9 mouse cellular contexts compared by ENCODE assay signal in genomic region chr19:4813015-4813414, GRCm38 (mm10). TPM values are rescaled to one million over a fixed set of nuclear protein-coding genes. Genes with fewer than 3 reads are reported as not detected.
DNase-seq lines count a peak whose midpoint lies in the region; TF ChIP-seq lines count a peak whose summit lies in the region.
"Had no signal": no experiment of that assay in that cellular context is flagged by ENCODE, and none has a peak within 500 bp of the region (broad histone marks: within the 10 kb centered on the region; RNA-seq: fewer than 3 reads in every experiment).

No protein-coding gene starts in this region.

- TF ChIP-seq EP300 in heart, adult 2 months (IDR thresholded peaks at IDR 0.05; ENCODE audit: insufficient read depth, low read depth, low read length), result no peak

- no peak overlapping the region for H3K4me3 ChIP-seq in heart, adult 2 months

- TF ChIP-seq CTCF in heart, adult 2 months (IDR thresholded peaks at IDR 0.05), result no peak

- no peak overlapping the region for H3K27ac ChIP-seq in heart, adult 2 months

- 79% methylated on average over 6 of the region's 6 CpGs for WGBS in heart, adult 2 months

- H3K9ac ChIP-seq in heart, adult 2 months (ENCODE audit: low read depth, low read length), result no peak overlapping the region

- peaks cover 4% of the 10 kb centered on the region for H3K4me1 ChIP-seq in heart, adult 2 months (ENCODE audit: control insufficient read depth, insufficient read depth, low read length)

- intact Hi-C loops in heart, adult 2 months (cut with DNase I), result no loop called here

- peaks cover 1% of the 10 kb centered on the region; the same call in 1 of the 2 replicates for H3K27me3 ChIP-seq in heart, adult 2 months (ENCODE audit: control insufficient read depth, insufficient read depth, low read length)
- H3K27me3 ChIP-seq: heart, embryonic 13.5 days had no signal

- TF ChIP-seq POLR2A in heart, adult 2 months (IDR thresholded peaks at IDR 0.05; ENCODE audit: insufficient read depth, low read depth, low read length), result no peak

- peaks cover 14% of the 10 kb centered on the region for H3K36me3 ChIP-seq in heart, adult 2 months (ENCODE audit: control insufficient read depth, insufficient read depth, low read length)
- H3K36me3 ChIP-seq: heart, embryonic 13.5 days had no signal

- peaks cover 5% of the 10 kb centered on the region; the same call in 1 of the 2 replicates for H3K79me2 ChIP-seq in heart, adult 2 months (replicated peaks; ENCODE audit: control insufficient read depth, insufficient read depth, low read length)

- DNase-seq in heart, postnatal 4 days, result peak; percentile 42
- no peak for DNase-seq in heart, adult 11 months
- peak; percentile 25 for DNase-seq in spleen, adult 12 weeks (ENCODE audit: low spot score)
- DNase-seq in spleen, adult 18-20 months, result no peak
- DNase-seq in kidney, postnatal 14 days, result peak; percentile 31
- peak; percentile 18 to 47 for DNase-seq in thymus, postnatal 36 days
- no peak for DNase-seq in gastrocnemius, postnatal 4 days (ENCODE audit: low spot score in 2 of 2)
- DNase-seq in heart, adult 2 months, result no peak

RNA-seq across cellular contexts. Expression of gene Rbm14, which starts 1.6 kb away (rescaled TPM):
- total RNA-seq in heart, postnatal 4 days (2021), result 10 to 100 TPM; 34.0 to 39.3 TPM
- 10 to 100 TPM; 33.6 to 46.1 TPM for total RNA-seq in gastrocnemius, postnatal 4 days (2021)
- 10 to 100 TPM; 19.5 to 25.4 TPM for total RNA-seq in heart, adult 2 months (2021)
- 16.2 and 17.2 TPM in 2 replicates for polyA plus RNA-seq in heart, adult 2 months (2012; rRNA removed)

RNA-seq across cellular contexts. Expression of gene Gm21992, which starts 1.6 kb away (rescaled TPM):
- total RNA-seq in heart, postnatal 4 days (2021), result 10 to 100 TPM; 21.8 to 24.1 TPM
- total RNA-seq in gastrocnemius, postnatal 4 days (2021), result 10 to 100 TPM; 15.4 to 22.9 TPM
- total RNA-seq in heart, adult 2 months (2021), result 10 to 100 TPM in 1 of 2 experiments, 1 to 10 TPM in 1; 8.0 to 16.9 TPM
- polyA plus RNA-seq in heart, adult 2 months (2012; rRNA removed), result 9.3 and 18.4 TPM in 2 replicates

RNA-seq across cellular contexts. Expression of gene Rbm4, which starts 19.3 kb away (rescaled TPM):
- 10 to 100 TPM; 46.1 to 48.4 TPM for total RNA-seq in heart, postnatal 4 days (2021)
- 10 to 100 TPM; 53.3 to 68.4 TPM for total RNA-seq in gastrocnemius, postnatal 4 days (2021)
- total RNA-seq in heart, adult 2 months (2021), result 10 to 100 TPM; 39.4 to 46.3 TPM
- polyA plus RNA-seq in heart, adult 2 months (2012; rRNA removed), result 39.2 and 63.1 TPM in 2 replicates

RNA-seq across cellular contexts. Expression of gene Ccs, which starts 26.1 kb away (rescaled TPM):
- 10 to 100 TPM; 31.4 to 31.7 TPM for total RNA-seq in heart, postnatal 4 days (2021)
- 10 to 100 TPM; 40.7 to 44.0 TPM for total RNA-seq in gastrocnemius, postnatal 4 days (2021)
- total RNA-seq in heart, adult 2 months (2021), result 10 to 100 TPM; 23.1 to 28.5 TPM
- polyA plus RNA-seq in heart, adult 2 months (2012; rRNA removed), result 26.3 and 27.3 TPM in 2 replicates

RNA-seq across cellular contexts. Expression of gene Ccdc87, which starts 26.2 kb away (rescaled TPM):
- total RNA-seq in heart, postnatal 4 days (2021), result under 1 TPM in 1 of 2 experiments, not detected in 1; 0.11 TPM
- under 1 TPM in 1 of 2 experiments, not detected in 1; 0.07 TPM for total RNA-seq in gastrocnemius, postnatal 4 days (2021)
- not detected for total RNA-seq in heart, adult 2 months (2021)
- polyA plus RNA-seq in heart, adult 2 months (2012; rRNA removed), result 0.16 TPM in 1 of 2 replicates, not detected in the other

Comparison
In these comparisons a context has a peak if more than half of its experiments do, and no peak if none do; other contexts are left out.
1. DNase-seq: peak in heart, postnatal 4 days (single experiment), spleen, adult 12 weeks (single experiment), kidney, postnatal 14 days (single experiment) and thymus, postnatal 36 days (2 of 2); none in heart, adult 11 months (single experiment), spleen, adult 18-20 months (0 of 2), gastrocnemius, postnatal 4 days (0 of 2) and heart, adult 2 months (0 of 2).